Mouse (Mus musculus) liver, postnatal 0 days (tissue): Measurements from ENCODE around the gene Sprr2a3. TPM values are rescaled to one million over a fixed set of nuclear protein-coding genes. Genes with fewer than 3 reads are reported as not detected.

Experiments
- ATAC-seq: fragments of 200-750 bp; cut with Nextera tagmentation; 2 replicates; pipeline ENCODE4 v1.8.0; 2017; ENCODE audit warnings: mild to moderate bottlenecking, moderate library complexity
- DNase-seq: peaks from one replicate; pipeline ENCODE4 v3.0.0-alpha.2; 2016
- H3K27ac ChIP-seq: fragments of 300-500 bp; sonication (generic); 2 replicates; pipeline ENCODE4 v1.5.1; 2014; ENCODE audit warnings: antibody characterized with exemption, moderate library complexity, mild to moderate bottlenecking, low read depth
- H3K27me3 ChIP-seq: fragments of 300-500 bp; sonication (generic); 2 replicates; pipeline ENCODE4 v1.6.1; 2014; ENCODE audit warnings: low read length, control low read depth, mixed read lengths; ENCODE audit not compliant: insufficient read depth
- H3K36me3 ChIP-seq: fragments of 300-500 bp; sonication (generic); replicated peaks from 2 replicates; pipeline ENCODE4 v1.6.1; 2014; ENCODE audit warnings: mild to moderate bottlenecking, control low read depth, low read length, moderate library complexity, mixed read lengths; ENCODE audit not compliant: insufficient read depth
- H3K4me1 ChIP-seq: fragments of 300-500 bp; sonication (generic); 2 replicates; pipeline ENCODE4 v1.6.1; 2014; ENCODE audit warnings: antibody characterized with exemption, mild to moderate bottlenecking, control low read depth; ENCODE audit not compliant: insufficient read depth
- H3K4me2 ChIP-seq: fragments of 300-500 bp; sonication (generic); 2 replicates; pipeline ENCODE4 v1.6.1; 2014; ENCODE audit warnings: low read depth, mild to moderate bottlenecking, low read length, moderate library complexity, mixed read lengths
- H3K4me3 ChIP-seq: fragments of 300-500 bp; sonication (generic); 2 replicates; pipeline ENCODE4 v1.5.1; 2014; ENCODE audit warnings: low read depth, low read length
- H3K9ac ChIP-seq: fragments of 300-500 bp; sonication (generic); replicated peaks from 2 replicates; pipeline ENCODE4 v1.6.1; 2014; ENCODE audit warnings: mild to moderate bottlenecking, moderate library complexity
- H3K9me3 ChIP-seq: fragments of 300-500 bp; sonication (generic); 2 replicates; pipeline ENCODE4 v1.6.1; 2016; ENCODE audit warnings: mild to moderate bottlenecking, control low read depth, low read length, mixed read lengths
- CTCF ChIP-seq: sonication (generic); IDR thresholded peaks from 2 replicates; pipeline ENCODE4 v1.5.1; 2016; ENCODE audit warnings: antibody characterized with exemption, low read depth
- EP300 ChIP-seq: IDR thresholded peaks from 2 replicates; pipeline ENCODE4 v1.6.1; 2016; ENCODE audit warnings: antibody characterized with exemption, low read depth, mild to moderate bottlenecking
- WGBS: fragments of 180-500 bp; shearing (Covaris S2); extraction: QIAGEN DNeasy Blood & Tissue Kit; methylation state at CpG from one replicate; pipeline ENCODE4 v1.1.7; 2014; ENCODE audit not compliant: insufficient replicate concordance; 5-methylcytosine and 5-hydroxymethylcytosine counted together
- polyA plus RNA-seq: library from polyadenylated mRNA; unstranded; fragments of >200 nt; fragmentation: Nextera tagmentation; extraction: Ambion mirVana; gene quantifications from 2 replicates; pipeline ENCODE4 v1.2.1, GENCODE M21; 2015

Sprr2a3 gene
- polyA plus RNA-seq, 1 experiment from 2014 or later: not detected

GRCm38 (mm10) chr3:92307406-92307805 lies 22.2 kb downstream of the Sprr2a3 start:
- no peaks in the 10 kb centered on the region for H3K4me1 ChIP-seq
- H3K9ac ChIP-seq: no peak overlapping the region
- 70% methylated on average over 1 of the region's 1 CpGs for WGBS
- H3K9me3 ChIP-seq: no peaks in the 10 kb centered on the region
- H3K36me3 ChIP-seq: no peaks in the 10 kb centered on the region
- TF ChIP-seq CTCF: no peak
- no peak for TF ChIP-seq EP300
- no peak overlapping the region for H3K4me2 ChIP-seq
- no peak for ATAC-seq
- no peak overlapping the region for H3K27ac ChIP-seq
- no peaks in the 10 kb centered on the region for H3K27me3 ChIP-seq
- no peak for DNase-seq
- no peak overlapping the region for H3K4me3 ChIP-seq

- no peak within 1 kb of the TSS for H3K4me3 ChIP-seq
- no peak within 1 kb of the TSS for H3K4me2 ChIP-seq
- ATAC-seq (no peak), DNase-seq (no peak)
- H3K27ac ChIP-seq: no peak within 1 kb of the TSS
- no peaks in the 10 kb centered on the region for H3K4me1 ChIP-seq
- 60% methylated on average over 2 of the region's 2 CpGs for WGBS
- no peaks in the 10 kb centered on the region for H3K27me3 ChIP-seq
- no peak within 1 kb of the TSS for H3K9ac ChIP-seq
- H3K36me3 ChIP-seq: no peaks in the 10 kb centered on the region
- TF ChIP-seq CTCF (no peak), EP300 (no peak)
- no peaks in the 10 kb centered on the region for H3K9me3 ChIP-seq
Observed at GRCm38 (mm10) chr3:92316320-92316719, 31.1 kb downstream of the Sprr2a3 start, which contains the start of gene Sprr2b. Gene Sprr2b, plus strand, starts transcription at chr3:92316620.

GRCm38 (mm10) chr3:92317384-92317783 lies 32.2 kb downstream of the Sprr2a3 start:
- H3K9ac ChIP-seq: no peak overlapping the region
- H3K4me3 ChIP-seq: no peak overlapping the region
- ATAC-seq: no peak
- TF ChIP-seq EP300: no peak
- TF ChIP-seq CTCF: no peak
- H3K4me1 ChIP-seq: no peaks in the 10 kb centered on the region
- no peak for DNase-seq
- no peak overlapping the region for H3K4me2 ChIP-seq
- no peaks in the 10 kb centered on the region for H3K27me3 ChIP-seq
- H3K36me3 ChIP-seq: no peaks in the 10 kb centered on the region
- H3K27ac ChIP-seq: no peak overlapping the region
- 60% methylated on average over 2 of the region's 2 CpGs for WGBS
- H3K9me3 ChIP-seq: no peaks in the 10 kb centered on the region

- WGBS: 66% methylated on average over 1 of the region's 1 CpGs
- Histone ChIP-seq H3K9ac (no peak overlapping the region), H3K4me1 (no peaks in the 10 kb centered on the region), H3K9me3 (no peaks in the 10 kb centered on the region), H3K4me3 (no peak overlapping the region), H3K36me3 (no peaks in the 10 kb centered on the region), H3K4me2 (no peak overlapping the region), H3K27me3 (no peaks in the 10 kb centered on the region), H3K27ac (no peak overlapping the region)
- DNase-seq: no peak
- TF ChIP-seq EP300 (no peak), CTCF (no peak)
- no peak for ATAC-seq
Observed at GRCm38 (mm10) chr3:92336278-92336677, 51.1 kb downstream of the Sprr2a3 start.

- no peak for ATAC-seq
- WGBS: 85% methylated on average over 5 of the region's 5 CpGs
- no peaks in the 10 kb centered on the region for H3K36me3 ChIP-seq
Observed at GRCm38 (mm10) chr3:92338840-92339239, 53.6 kb downstream of the Sprr2a3 start, which contains the start of gene Sprr2d. Gene Sprr2d, plus strand, starts transcription at chr3:92339140.

More at GRCm38 (mm10) chr3:92338840-92339239, 53.6 kb downstream of the Sprr2a3 start, which contains the start of gene Sprr2d:
- no peaks in the 10 kb centered on the region for H3K4me1 ChIP-seq
- H3K4me3 ChIP-seq: no peak within 1 kb of the TSS
- no peaks in the 10 kb centered on the region for H3K27me3 ChIP-seq
- no peak within 1 kb of the TSS for H3K27ac ChIP-seq
- no peak within 1 kb of the TSS for H3K4me2 ChIP-seq
- TF ChIP-seq CTCF: no peak
- no peak for TF ChIP-seq EP300
- no peaks in the 10 kb centered on the region for H3K9me3 ChIP-seq
- no peak within 1 kb of the TSS for H3K9ac ChIP-seq
- DNase-seq: no peak

Other genes starting within 250 kb of the Sprr2a3 start
- gene Lor, start 202.3 kb upstream of the Sprr2a3 start, polyA plus RNA-seq: 0.06 TPM in 1 of 2 replicates, not detected in the other
- gene Prr9, start 161.5 kb upstream of the Sprr2a3 start, polyA plus RNA-seq: not detected in 2 replicates
- not detected in 2 replicates for gene Lelp1, start 142.7 kb upstream of the Sprr2a3 start, polyA plus RNA-seq
- gene Sprr2a1, start 69.6 kb upstream of the Sprr2a3 start, polyA plus RNA-seq: not detected in 2 replicates
- gene Sprr2a2, start 69.5 kb upstream of the Sprr2a3 start, polyA plus RNA-seq: 0.21 TPM in 1 of 2 replicates, not detected in the other
- not detected in 2 replicates for gene Sprr2b, start 31.2 kb downstream of the Sprr2a3 start, polyA plus RNA-seq
- not detected in 2 replicates for gene Sprr2d, start 53.7 kb downstream of the Sprr2a3 start, polyA plus RNA-seq
- gene Sprr2e, start 66.7 kb downstream of the Sprr2a3 start, polyA plus RNA-seq: not detected in 2 replicates
- not detected in 2 replicates for gene Sprr2f, start 79.8 kb downstream of the Sprr2a3 start, polyA plus RNA-seq
- gene Sprr2h, start 100.3 kb downstream of the Sprr2a3 start, polyA plus RNA-seq: not detected in 2 replicates
- not detected in 2 replicates for gene Sprr2i, start 122.6 kb downstream of the Sprr2a3 start, polyA plus RNA-seq
- gene Sprr2j-ps, start 132.7 kb downstream of the Sprr2a3 start, polyA plus RNA-seq: not detected in 2 replicates
- gene Gm9774, start 144.0 kb downstream of the Sprr2a3 start, polyA plus RNA-seq: 4.1 and 4.5 TPM in 2 replicates
- gene Sprr2k, start 147.2 kb downstream of the Sprr2a3 start, polyA plus RNA-seq: 0.18 TPM in 1 of 2 replicates, not detected in the other
- gene Sprr1b, start 153.4 kb downstream of the Sprr2a3 start, polyA plus RNA-seq: not detected in 2 replicates
- not detected in 2 replicates for gene Sprr3, start 173.3 kb downstream of the Sprr2a3 start, polyA plus RNA-seq
- gene Sprr1a, start 200.5 kb downstream of the Sprr2a3 start, polyA plus RNA-seq: 0.14 TPM in 1 of 2 replicates, not detected in the other
- gene Sprr4, start 215.1 kb downstream of the Sprr2a3 start, polyA plus RNA-seq: not detected in 2 replicates
- gene 2310046K23Rik, start 249.1 kb downstream of the Sprr2a3 start, polyA plus RNA-seq: not detected in 2 replicates